Comparison of ENCODE assay signal across 21 mouse cellular contexts in the genomic region with DNA sequence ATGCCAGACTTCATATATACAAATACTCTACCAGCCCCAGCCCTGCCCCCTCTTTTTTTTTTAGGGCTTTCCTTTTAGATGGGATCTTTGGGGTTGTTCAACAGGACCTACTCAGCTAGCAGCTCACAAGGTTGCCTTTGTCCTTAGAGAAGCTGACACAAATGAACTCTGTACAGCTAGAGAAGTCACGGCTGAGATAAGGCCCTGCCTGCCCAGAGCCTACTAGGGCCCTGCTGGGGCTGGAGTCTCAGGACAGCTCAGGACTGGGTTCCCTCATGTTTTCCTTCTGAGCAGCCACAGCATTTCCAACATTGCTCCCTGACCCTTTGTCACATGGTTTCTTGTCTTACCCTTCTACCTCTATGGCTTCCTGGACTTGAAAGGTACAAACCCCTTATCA. TPM values are rescaled to one million over a fixed set of nuclear protein-coding genes. Genes with fewer than 3 reads are reported as not detected.
"Had no signal": no experiment of that assay in that cellular context is flagged by ENCODE, and none has a peak within 500 bp of the region (broad histone marks: within the 10 kb centered on the region; RNA-seq: fewer than 3 reads in every experiment).

No protein-coding gene starts in this region.

- H3K9me3 ChIP-seq: midbrain, embryonic 10.5 days; midbrain, embryonic 12.5 days; neural tube, embryonic 12.5 days had no signal

- H3K36me3 ChIP-seq: midbrain, embryonic 10.5 days; midbrain, embryonic 12.5 days; neural tube, embryonic 12.5 days had no signal

- H3K27me3 ChIP-seq: midbrain, embryonic 12.5 days; neural tube, embryonic 12.5 days had no signal

- DNase-seq: lung, adult 18-20 months; lung, embryonic 14.5 days; lung, postnatal 10 days; lung, postnatal 4 days; midbrain, embryonic 14.5 days; right cerebral cortex, postnatal 25 days; right cerebral cortex, postnatal 4 days; thymus, adult 18-20 months; thymus, postnatal 14 days; thymus, postnatal 36 days had no signal

- H3K9ac ChIP-seq: liver, embryonic 14.5 days; lung, embryonic 14.5 days; midbrain, embryonic 12.5 days; neural tube, embryonic 12.5 days had no signal

- H3K4me1 ChIP-seq: neural tube, embryonic 12.5 days had no signal

- H3K4me2 ChIP-seq: lung, embryonic 14.5 days; midbrain, embryonic 12.5 days; neural tube, embryonic 12.5 days had no signal

- ATAC-seq: midbrain, embryonic 16.5 days had no signal

- H3K27ac ChIP-seq: liver, embryonic 14.5 days; midbrain, embryonic 10.5 days; midbrain, embryonic 12.5 days; neural tube, embryonic 12.5 days had no signal

- H3K4me3 ChIP-seq: midbrain, embryonic 10.5 days; midbrain, embryonic 12.5 days; myocyte; neural tube, embryonic 12.5 days had no signal

RNA-seq across cellular contexts. Expression of a gene that starts 4.3 kb away (rescaled TPM):
- total RNA-seq: megakaryocyte, adult 5-6 weeks; megakaryocyte-erythroid progenitor cell, adult 5-6 weeks; neutrophil, adult 5-6 weeks had no signal
- polyA plus RNA-seq: liver, embryonic 14.5 days; lung, embryonic 14.5 days; lung, embryonic 16.5 days; midbrain, embryonic 10.5 days; midbrain, embryonic 12.5 days; midbrain, embryonic 14.5 days; midbrain, embryonic 16.5 days; myocyte; neural tube, embryonic 12.5 days; neural tube, embryonic 14.5 days had no signal
